Mouse (Mus musculus) heart, adult 2 months (tissue): ENCODE data around the gene Nectin4. TPM values are rescaled to one million over a fixed set of nuclear protein-coding genes. Genes with fewer than 3 reads are reported as not detected.

Experiments
- DNase-seq, 2 experiments: peaks; one replicate each; pipeline ENCODE4 v3.0.0; 2021
- H3K27ac ChIP-seq: fragments of 200-600 bp; 2 replicates; pipeline ENCODE4 v1.8.1; 2022
- H3K27me3 ChIP-seq: fragments of 200-500 bp; 2 replicates; pipeline ENCODE4 v1.6.1; 2012; ENCODE audit warnings: mild to moderate bottlenecking, low read length, inconsistent platforms, mixed read lengths; ENCODE audit not compliant: control insufficient read depth, insufficient read depth
- H3K36me3 ChIP-seq: fragments of 200-500 bp; 2 replicates; pipeline ENCODE4 v1.6.1; 2012; ENCODE audit warnings: low read length, inconsistent platforms; ENCODE audit not compliant: control insufficient read depth, insufficient read depth
- H3K4me1 ChIP-seq: fragments of 200-500 bp; 2 replicates; pipeline ENCODE4 v1.6.1; 2011; ENCODE audit warnings: low read length; ENCODE audit not compliant: control insufficient read depth, insufficient read depth
- H3K4me3 ChIP-seq: fragments of 200-600 bp; 2 replicates; pipeline ENCODE4 v1.8.1; 2022
- H3K79me2 ChIP-seq: fragments of 200-500 bp; replicated peaks from 2 replicates; pipeline ENCODE4 v1.6.1; 2012; ENCODE audit warnings: mild to moderate bottlenecking, inconsistent platforms, low read length, moderate library complexity, mixed read lengths; ENCODE audit not compliant: control insufficient read depth, insufficient read depth
- H3K9ac ChIP-seq: fragments of 200-500 bp; 2 replicates; pipeline ENCODE4 v1.6.1; 2012; ENCODE audit warnings: low read depth, mild to moderate bottlenecking, control low read depth, inconsistent platforms, low read length, mixed read lengths
- CTCF ChIP-seq: fragments of 200-600 bp; IDR thresholded peaks from 2 replicates; pipeline ENCODE4 v1.8.1; 2022; ENCODE audit warnings: antibody characterized with exemption, mild to moderate bottlenecking, moderate library complexity
- EP300 ChIP-seq: fragments of 200-500 bp; IDR thresholded peaks from 2 replicates; pipeline ENCODE4 v1.6.1; 2011; ENCODE audit warnings: low read depth, low read length, control low read depth; ENCODE audit not compliant: insufficient read depth
- POLR2A ChIP-seq: fragments of 200-500 bp; IDR thresholded peaks from 2 replicates; pipeline ENCODE4 v1.6.1; 2011; ENCODE audit warnings: mild to moderate bottlenecking, low read depth, low read length, control low read depth; ENCODE audit not compliant: insufficient read depth
- WGBS: fragments of 180-500 bp; shearing (Covaris S2); methylation state at CpG from one replicate; pipeline ENCODE4 v1.1.7; 2018; 5-methylcytosine and 5-hydroxymethylcytosine counted together
- intact Hi-C: fragments of 180-260 bp; cut with DNase I; formaldehyde crosslinking; loops from one replicate; pipeline ENCODE4 v1.15.1; 2025
- polyA plus RNA-seq: library from polyadenylated mRNA; depleted of rRNA; stranded (reverse); fragments of >200 nt; gene quantifications from 2 replicates; pipeline ENCODE4 v1.2.3, GENCODE M21; 2012
- total RNA-seq, 2 experiments: library from RNA; stranded (reverse); gene quantifications; 2 replicates each; pipeline ENCODE4 v1.2.3; 2021

Gene Nectin4
- total and polyA plus RNA-seq, 3 experiments, result 0.13 to 0.23 (median 0.21) TPM

DNA sequence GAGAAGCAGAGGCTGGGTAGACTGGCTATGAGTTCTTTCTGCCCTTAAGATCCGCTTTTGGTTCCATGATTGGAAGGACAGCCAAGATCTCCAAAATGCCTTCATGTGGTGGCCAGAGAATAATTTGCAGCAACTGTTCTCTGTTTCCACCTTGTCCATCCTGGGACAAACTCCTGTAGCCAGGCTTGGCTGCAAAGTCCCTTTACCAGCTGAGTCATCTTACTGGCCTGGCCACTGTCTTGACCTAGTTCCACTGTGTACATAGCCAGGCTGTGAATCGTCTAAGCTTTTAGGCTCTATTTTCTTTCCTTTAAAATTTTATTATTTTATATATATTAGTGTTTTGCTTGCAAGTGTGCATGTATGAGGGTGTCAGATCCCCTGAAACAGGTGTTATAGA, 20.7 kb upstream of the Nectin4 start:
- no peak for DNase-seq
- WGBS, result 63% methylated on average over 2 of the region's 2 CpGs
- H3K4me3 ChIP-seq, result no peak overlapping the region
- no peak overlapping the region for H3K9ac ChIP-seq
- peaks cover 9% of the 10 kb centered on the region for H3K4me1 ChIP-seq
- H3K36me3 ChIP-seq, result 0 out of 2 replicates have a peak, but pooled peaks cover 8% of the 10 kb centered on the region
- no peaks in the 10 kb centered on the region for H3K27me3 ChIP-seq
- intact Hi-C loops, result no loop called here
- H3K27ac ChIP-seq, result no peak overlapping the region
- TF ChIP-seq CTCF (no peak), EP300 (no peak), POLR2A (no peak)
- H3K79me2 ChIP-seq, result peaks cover 8% of the 10 kb centered on the region

DNA sequence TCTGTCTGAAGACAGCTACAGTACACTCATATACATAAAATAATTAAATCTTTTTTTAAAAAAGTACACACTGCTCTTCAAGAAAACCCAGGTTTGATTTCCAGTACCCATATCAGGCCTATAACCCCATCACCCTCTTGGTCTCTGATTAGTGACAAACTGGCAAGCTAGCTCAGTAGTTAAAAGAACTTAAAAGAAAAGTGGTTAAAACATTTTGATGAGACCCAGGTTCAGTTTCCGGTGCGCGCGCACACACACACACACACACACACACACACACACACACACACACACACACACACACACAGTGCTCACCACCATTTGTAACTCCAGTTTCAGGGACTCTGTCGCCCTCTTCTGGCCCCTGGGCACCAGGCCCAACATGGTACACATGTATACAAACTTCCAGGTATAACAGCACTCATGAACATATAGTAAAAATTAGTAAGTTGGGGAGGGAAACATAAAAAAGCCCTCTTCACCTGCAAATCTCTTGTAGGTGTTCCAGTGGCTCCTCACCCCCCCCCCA, 14.0 kb upstream of the Nectin4 start:
- intact Hi-C loops, result loop anchor here (2.0 to 5.0 kb wide), 2 partner anchors 33 to 239 kb away; no protein-coding TSS in a partner anchor
- TF ChIP-seq EP300, result no peak
- TF ChIP-seq CTCF, result peak; percentile 48
- no peak for TF ChIP-seq POLR2A
- Histone ChIP-seq H3K4me3 (no peak overlapping the region), H3K9ac (no peak overlapping the region), H3K27me3 (no peaks in the 10 kb centered on the region), H3K27ac (no peak overlapping the region), H3K79me2 (no peaks in the 10 kb centered on the region; the same call in 1 of the 2 replicates), H3K36me3 (no peaks in the 10 kb centered on the region), H3K4me1 (no peaks in the 10 kb centered on the region)
- 76% methylated on average over 5 of the region's 5 CpGs for WGBS
- no peak for DNase-seq

DNA sequence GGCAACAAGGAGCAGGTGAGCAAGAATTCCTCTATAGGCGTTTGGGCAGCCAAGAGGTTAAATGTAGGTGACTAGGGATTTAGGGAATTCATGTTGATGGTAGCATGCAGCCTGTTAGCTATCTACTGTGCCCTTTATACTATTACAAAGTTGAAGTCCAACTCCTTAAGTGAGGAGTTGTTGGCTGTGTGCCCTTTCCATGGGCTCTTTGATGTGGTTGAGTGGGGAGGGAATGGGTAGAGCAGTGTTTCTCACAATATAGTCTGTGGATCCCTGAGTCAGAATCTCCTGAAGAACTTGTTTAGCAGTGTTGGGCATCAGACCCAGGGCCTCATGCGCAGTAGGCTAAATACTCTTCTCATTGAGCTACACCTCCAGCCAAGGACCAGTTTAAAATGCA, 13.1 kb upstream of the Nectin4 start:
- TF ChIP-seq EP300 (no peak), CTCF (no peak), POLR2A (no peak)
- Histone ChIP-seq H3K36me3 (no peaks in the 10 kb centered on the region), H3K27me3 (no peaks in the 10 kb centered on the region), H3K4me3 (no peak overlapping the region), H3K4me1 (no peaks in the 10 kb centered on the region; the same call in 1 of the 2 replicates), H3K9ac (no peak overlapping the region), H3K27ac (no peak overlapping the region), H3K79me2 (no peaks in the 10 kb centered on the region; the same call in 1 of the 2 replicates)
- intact Hi-C loops, result loop anchor here (2.0 to 5.0 kb wide), 2 partner anchors 34 to 240 kb away; no protein-coding TSS in a partner anchor
- WGBS, result 87% methylated on average over 2 of the region's 2 CpGs
- no peak for DNase-seq

DNA sequence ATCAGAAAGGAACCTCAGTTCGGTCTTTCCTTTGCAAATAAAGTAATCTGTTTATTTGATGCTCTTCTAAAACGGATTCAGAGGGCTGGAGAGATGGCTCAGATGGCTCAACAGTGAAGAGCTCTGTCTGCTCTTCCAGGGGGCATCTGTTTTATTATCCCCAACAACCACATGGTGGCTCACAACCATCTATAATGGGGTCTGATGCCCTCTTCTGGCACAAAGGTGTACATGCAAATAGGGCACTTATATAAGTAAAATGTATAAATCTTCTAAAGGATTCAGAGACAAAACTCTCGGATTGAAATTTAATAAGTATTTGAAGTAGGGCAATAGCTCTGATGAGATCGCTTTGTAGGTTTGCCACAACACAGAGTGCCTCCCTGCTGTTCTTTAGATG, 11.5 kb upstream of the Nectin4 start:
- no peak overlapping the region for H3K27ac ChIP-seq
- no peaks in the 10 kb centered on the region for H3K79me2 ChIP-seq
- H3K9ac ChIP-seq, result no peak overlapping the region
- TF ChIP-seq CTCF, result peak; percentile 75
- TF ChIP-seq POLR2A, result no peak
- no peak overlapping the region for H3K4me3 ChIP-seq
- DNase-seq, result no peak
- H3K27me3 ChIP-seq, result no peaks in the 10 kb centered on the region
- WGBS, result 74% methylated on average over 4 of the region's 4 CpGs
- intact Hi-C loops, result loop anchor here (5.0 kb wide), 1 partner anchor 241 kb away; no protein-coding TSS in a partner anchor
- no peaks in the 10 kb centered on the region for H3K36me3 ChIP-seq
- H3K4me1 ChIP-seq, result no peaks in the 10 kb centered on the region; the same call in 1 of the 2 replicates

DNA sequence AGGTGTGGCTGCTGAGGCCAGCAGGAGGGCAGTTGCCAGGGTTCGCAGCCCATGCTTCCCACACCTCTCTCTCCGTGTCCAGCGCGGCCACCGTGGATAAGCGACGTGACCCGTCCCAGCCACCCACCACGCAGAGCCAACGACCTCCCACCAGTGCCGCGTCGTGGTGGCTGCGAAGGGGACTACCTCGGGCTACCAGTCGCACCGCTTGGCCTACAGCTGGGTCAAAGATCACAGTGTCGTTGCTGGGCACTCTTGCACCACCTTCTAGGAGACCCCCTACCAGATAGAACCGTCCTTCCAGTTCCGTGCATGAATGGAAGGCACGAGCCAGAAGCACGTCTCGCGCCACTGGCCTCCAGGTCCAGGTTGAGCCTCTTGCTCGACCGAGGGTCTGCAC, 9.6 kb upstream of the Nectin4 start:
- no peak for TF ChIP-seq CTCF
- TF ChIP-seq EP300, result no peak
- no peak for TF ChIP-seq POLR2A
- no peaks in the 10 kb centered on the region for H3K27me3 ChIP-seq
- H3K9ac ChIP-seq, result peak overlapping the region; percentile 20; the same call in 1 of the 2 replicates
- 38% methylated on average over 26 of the region's 26 CpGs for WGBS
- H3K4me3 ChIP-seq, result peak overlapping the region; percentile 13; the same call in 1 of the 2 replicates
- no peaks in the 10 kb centered on the region for H3K36me3 ChIP-seq
- no peaks in the 10 kb centered on the region for H3K79me2 ChIP-seq
- DNase-seq, result peak in 1 of 2 experiments; percentile 23
- H3K4me1 ChIP-seq, result no peaks in the 10 kb centered on the region; the same call in 1 of the 2 replicates
- no peak overlapping the region; the same call in 1 of the 2 replicates for H3K27ac ChIP-seq
- intact Hi-C loops, result loop anchor here (2.0 to 5.0 kb wide), 2 partner anchors 47 to 207 kb away; no protein-coding TSS in a partner anchor

DNA sequence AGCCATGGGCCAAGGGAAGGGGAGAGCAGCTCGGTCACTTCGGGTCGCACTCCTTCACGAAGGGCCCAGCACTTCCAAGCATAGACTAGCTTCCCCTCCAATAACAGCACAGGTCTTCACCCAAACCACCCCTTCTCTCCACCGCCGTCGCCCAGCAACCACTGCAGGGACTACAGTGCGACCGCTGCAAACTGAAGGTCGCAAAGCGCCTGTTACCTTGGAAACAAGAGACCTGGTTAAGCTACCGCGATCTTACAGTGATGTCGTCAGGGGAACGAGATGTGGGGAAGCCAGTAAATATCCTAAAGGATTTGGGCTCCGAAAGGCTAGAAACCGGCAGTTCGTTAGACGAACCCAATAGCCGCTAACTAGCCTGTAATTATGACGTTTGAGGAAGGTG, 9.2 kb upstream of the Nectin4 start, which contains the start of gene Klhdc9:
Gene Klhdc9 (minus strand): TSS at position 143 of the 400 bp plus-strand sequence.
- Histone ChIP-seq H3K4me3 (peak within 1 kb of the TSS; percentile 13), H3K36me3 (no peaks in the 10 kb centered on the region), H3K4me1 (no peaks in the 10 kb centered on the region; the same call in 1 of the 2 replicates), H3K9ac (peak within 1 kb of the TSS; percentile 49; the same call in 1 of the 2 replicates), H3K79me2 (no peaks in the 10 kb centered on the region), H3K27me3 (no peaks in the 10 kb centered on the region), H3K27ac (peak within 1 kb of the TSS; percentile 44; the same call in 1 of the 2 replicates)
- DNase-seq, result peak; percentile 65 to 79
- 10% methylated on average over 21 of the region's 21 CpGs for WGBS
- intact Hi-C loops, result loop anchor here (1.0 to 5.0 kb wide), 3 partner anchors 47 to 206 kb away; no protein-coding TSS in a partner anchor
- no peak for TF ChIP-seq POLR2A
- TF ChIP-seq EP300, result no peak
- TF ChIP-seq CTCF, result no peak
